Mouse (Mus musculus): Measurements from ENCODE around the gene Mlxip.

DNA sequence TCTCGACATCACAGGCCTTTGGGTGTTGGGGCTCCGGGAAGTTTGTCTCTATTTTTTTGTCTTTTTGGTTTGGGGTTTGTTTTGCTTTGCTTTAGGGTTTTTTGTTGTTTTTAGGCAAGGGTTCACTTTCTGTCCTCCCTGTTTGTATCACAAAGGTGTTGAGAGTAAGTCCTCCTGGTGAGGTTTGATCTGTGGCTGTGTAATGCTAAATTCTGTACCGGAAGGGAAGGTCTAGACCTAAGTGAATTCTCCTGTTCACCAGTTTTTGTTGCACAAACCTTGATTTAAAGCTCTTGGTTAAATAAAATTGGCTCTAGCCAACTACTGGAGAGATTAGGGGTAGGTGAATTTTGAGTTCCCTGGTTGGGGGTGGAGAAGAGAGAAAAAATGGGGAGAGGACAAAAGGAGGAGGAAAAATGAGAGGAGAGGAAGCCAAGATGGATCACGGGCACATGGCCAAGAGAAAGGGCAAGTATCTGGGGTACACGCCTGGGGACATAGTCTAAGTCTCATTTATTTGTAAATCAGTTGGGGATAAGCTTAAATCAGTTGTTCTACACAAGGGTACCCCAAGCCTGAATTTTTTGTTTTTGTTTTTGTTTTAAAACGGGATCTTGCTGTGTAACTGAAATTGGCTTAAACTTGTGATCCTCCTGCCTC lies 18.7 kb upstream of the Mlxip start:
- TF ChIP-seq CTCF (IDR thresholded peaks at IDR 0.05) (no peak), EP300 (IDR thresholded peaks at IDR 0.05) (no peak)

Measured in lung, postnatal 0 days (tissue).